Mouse (Mus musculus) cerebellum, adult 11 months (tissue): ENCODE data around the gene Pkp1.

Experiments
- DNase-seq: peaks from one replicate; pipeline ENCODE4 v3.0.0; 2022

Gene Pkp1

DNA sequence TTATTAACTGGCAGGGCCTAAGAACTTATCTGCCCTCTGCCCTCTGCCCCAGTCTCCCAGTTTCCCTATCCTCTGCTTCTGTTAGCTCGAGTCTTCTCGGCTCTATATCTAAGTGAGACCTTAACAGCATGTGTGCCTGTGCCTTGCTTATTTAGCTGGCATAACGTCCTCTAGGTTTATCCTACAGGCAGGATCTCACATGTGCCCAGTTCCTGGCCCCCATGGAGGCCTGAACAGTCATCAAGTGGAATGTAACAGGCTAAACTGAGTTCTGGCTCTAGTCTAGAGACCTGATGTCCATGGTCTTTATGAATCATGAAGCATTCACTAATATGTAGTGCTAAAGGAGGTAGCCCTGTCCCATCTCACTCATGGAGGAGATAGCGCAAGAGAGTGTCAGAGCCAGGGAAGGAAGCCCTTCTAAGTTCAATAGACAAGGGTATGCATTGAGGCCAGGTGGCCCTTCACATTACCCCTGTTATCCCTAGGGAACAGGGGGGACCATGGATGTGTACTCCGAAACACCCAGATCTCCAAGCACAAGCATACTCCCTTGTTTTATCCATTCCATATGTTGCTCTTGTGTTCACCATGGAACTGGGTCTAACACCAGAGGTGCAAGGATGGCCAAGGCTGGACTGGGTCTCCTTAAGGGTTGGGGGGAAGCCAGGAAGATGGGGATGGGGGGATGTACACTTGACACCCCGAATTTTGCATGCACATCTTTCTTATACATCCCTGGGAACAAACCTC, 64.2 kb downstream of the Pkp1 start:
- DNase-seq: no peak

- no peak for DNase-seq
Observed at GRCm38 (mm10) chr1:135853200-135853599, 65.8 kb downstream of the Pkp1 start.

DNA sequence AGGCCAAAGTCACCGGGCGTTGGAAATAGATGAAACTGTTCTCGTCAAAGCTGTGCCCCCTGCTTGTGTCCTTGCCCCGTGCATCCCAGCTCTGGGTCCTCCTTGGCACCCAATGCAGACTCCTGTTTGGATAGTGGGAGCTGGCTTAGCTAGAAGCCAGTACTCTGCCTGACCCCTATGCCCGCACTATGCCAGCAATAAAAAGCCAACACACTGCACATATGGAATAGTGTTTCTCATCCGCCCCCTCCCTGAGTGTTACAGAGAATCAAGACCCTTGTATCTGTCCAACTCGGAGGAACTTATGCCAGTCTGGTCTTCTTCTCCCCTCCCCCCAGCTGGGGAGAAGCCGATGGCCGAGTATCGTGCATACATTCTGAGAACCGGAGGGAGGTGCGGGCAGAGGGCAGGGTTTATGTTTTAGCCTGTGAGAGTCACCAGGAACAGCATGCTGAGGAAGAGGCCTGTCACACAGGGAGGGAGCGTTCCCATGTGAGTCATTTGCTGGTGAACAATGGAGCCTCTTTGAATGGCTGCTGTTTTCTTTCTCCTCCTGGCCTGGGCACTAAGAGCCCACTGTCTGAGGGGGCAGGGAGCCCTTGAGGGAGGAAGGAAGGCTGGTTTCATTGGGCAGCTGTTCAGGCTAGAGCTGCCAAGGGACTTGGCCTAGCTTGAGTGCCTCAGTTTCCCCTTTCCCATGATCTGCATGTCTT, 66.8 kb downstream of the Pkp1 start:
- DNase-seq: no peak

GRCm38 (mm10) chr1:135850722-135851512, 68.1 kb downstream of the Pkp1 start:
- no peak for DNase-seq

DNA sequence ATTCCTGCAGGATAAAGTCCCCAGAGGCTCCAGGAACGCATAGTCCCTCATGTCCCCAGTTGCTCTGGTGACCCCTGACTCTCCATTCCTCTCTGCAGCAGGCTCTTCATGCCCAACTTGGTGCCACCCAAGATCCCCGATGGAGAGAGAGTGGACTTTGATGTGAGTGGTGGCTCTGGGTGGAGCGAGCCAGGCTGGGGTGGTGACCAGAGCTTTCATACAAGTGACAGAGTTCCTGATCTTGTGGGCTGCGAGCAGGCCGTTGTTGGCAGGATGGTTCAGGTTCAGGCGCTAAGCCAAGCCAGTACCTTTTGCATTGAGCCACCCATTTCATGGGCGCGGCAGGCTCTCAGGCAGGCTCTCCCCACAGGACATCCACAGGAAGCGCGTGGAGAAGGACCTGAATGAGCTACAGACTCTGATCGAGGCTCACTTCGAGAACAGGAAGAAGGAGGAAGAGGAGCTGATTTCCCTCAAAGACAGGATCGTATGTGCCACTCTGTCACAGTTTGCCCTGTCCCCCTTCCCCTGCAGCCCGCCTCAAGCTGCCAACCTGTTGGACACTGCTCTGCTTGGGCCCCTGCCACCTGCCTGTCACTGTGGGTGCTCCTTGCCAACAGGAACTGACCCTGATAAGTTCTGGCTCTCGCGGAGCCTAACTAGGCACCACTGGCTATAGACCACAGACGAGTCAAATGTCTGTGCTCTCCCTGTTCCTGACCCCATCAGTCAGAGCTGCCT, 71.2 kb downstream of the Pkp1 start:
- DNase-seq: no peak

GRCm38 (mm10) chr1:135847139-135847562, 71.9 kb downstream of the Pkp1 start:
- no peak for DNase-seq

- no peak for DNase-seq
Observed at GRCm38 (mm10) chr1:135846632-135847031, 72.4 kb downstream of the Pkp1 start.

- no peak for DNase-seq
Observed at GRCm38 (mm10) chr1:135844481-135844880, 74.5 kb downstream of the Pkp1 start.

DNA sequence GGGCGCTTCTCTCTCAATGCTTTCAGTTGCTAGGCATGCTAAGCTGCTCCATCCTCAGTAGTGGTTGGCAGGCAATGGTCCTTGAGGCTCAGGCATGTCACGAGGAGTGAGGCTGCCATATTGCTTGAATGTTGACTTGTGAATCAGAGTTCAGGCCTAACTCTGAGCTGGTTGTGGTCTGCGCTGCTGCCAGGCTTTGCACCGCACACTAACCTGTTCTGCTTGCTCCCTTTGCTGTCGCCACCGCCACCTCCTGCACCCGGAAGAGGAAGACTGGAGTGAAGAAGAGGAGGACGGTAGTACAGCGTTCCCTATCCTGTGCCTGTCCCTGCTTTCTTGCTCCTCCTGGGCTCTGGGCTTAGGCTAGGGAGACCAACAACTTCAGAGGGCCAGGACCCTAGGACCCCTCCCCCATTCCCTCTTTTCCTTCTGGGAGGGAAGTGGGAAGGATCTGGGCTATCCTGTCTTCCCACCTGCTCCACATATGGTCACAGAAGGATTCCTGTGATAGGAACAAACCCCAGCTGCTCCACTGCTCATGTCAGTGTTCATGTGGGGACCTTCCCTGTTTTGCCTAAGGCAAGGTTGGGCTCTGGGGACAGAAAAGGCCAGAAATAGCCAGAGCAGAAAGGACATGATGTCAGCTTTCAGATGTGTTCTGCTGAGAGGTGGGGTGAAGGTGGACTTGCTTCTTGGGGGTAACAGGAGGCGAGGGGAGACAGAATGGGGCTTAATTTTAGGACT, 75.3 kb downstream of the Pkp1 start:
- no peak for DNase-seq

GRCm38 (mm10) chr1:135840675-135841395, 78.2 kb downstream of the Pkp1 start:
- DNase-seq: no peak

GRCm38 (mm10) chr1:135839065-135839464, 79.9 kb downstream of the Pkp1 start:
- no peak for DNase-seq

- no peak for DNase-seq
Observed at GRCm38 (mm10) chr1:135838626-135839025, 80.4 kb downstream of the Pkp1 start.

DNA sequence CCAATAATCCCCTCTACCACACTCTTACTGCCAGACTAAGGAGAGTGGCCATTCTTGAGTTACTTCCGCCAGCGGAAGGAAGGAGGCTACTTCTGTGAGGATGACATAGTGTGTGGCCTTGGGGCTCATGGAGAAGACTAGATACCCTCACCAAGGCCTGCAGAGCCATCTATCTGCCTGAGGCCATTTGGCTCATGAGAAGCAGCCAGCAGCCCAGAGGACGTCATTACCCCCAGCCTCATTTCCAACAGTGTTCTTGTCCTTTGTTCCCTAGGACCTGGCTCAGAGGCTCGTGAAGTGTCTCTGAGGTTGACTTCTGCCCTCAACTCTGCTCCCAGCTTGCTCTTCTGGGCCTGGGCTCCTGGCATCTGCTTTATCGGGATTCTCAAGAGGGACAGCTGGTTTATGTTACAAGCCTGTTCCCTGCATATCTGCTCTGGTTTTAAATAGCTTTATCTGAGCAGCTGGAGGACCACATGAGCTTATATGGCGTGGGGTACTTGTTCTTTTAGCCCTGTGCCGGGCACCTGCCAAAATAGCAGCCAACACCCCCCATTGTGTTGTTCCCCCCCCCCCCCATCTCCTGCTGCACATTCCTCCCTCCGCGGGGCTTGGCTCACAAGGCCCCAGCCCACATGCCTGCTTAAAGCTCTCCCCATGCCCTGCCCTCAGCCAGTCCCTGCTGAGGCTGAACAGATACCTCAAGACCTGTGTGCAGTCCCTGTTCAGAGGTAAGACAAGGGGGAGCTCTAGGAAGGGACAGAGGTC, 83.1 kb downstream of the Pkp1 start, which contains the start of gene Tnnt2:
Gene Tnnt2, plus strand, starts transcription at position 639 of the 768 bp plus-strand sequence.
- no peak for DNase-seq

DNA sequence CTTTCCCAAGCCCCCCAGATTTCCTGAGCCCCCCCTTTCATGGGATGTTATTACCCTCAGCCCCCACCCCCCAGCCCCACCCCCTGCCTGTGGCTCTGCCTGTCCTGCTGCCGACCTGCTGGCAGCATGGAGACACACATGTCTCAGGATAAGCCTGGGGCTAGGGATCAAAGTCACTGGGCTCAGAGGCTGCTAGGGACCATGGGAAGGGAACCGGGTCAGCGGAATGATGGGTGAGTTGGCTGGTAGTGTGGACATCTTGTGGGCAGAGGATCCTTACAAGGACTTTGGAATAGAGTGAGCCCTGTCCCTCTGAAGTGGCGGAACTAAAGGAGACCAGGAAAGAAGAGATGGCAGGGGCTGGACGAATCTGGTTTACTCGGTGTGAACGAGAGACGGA, 84.0 kb downstream of the Pkp1 start:
- DNase-seq: no peak

- no peak for DNase-seq
Observed at GRCm38 (mm10) chr1:135834206-135834859, 84.7 kb downstream of the Pkp1 start.

DNA sequence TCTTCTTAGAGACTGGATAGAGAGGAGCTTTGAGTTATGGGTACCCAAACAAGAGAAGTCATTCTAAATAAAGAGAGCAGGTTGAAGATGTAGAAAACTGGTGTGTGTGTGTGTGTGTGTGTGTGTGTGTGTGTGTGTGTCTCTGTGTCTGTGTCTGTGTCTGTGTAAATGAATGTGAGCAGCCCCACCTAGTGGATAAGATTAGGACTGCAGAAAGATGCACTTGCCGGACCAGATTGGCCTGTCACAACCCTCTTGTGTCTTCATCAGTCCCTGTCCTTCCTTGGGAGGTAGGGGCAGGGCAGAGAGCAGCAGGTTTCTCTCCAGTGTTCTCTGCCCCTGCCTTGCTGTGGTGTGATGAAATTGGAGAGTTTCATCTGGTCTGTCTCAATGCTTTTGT, 90.1 kb downstream of the Pkp1 start:
- no peak for DNase-seq

DNA sequence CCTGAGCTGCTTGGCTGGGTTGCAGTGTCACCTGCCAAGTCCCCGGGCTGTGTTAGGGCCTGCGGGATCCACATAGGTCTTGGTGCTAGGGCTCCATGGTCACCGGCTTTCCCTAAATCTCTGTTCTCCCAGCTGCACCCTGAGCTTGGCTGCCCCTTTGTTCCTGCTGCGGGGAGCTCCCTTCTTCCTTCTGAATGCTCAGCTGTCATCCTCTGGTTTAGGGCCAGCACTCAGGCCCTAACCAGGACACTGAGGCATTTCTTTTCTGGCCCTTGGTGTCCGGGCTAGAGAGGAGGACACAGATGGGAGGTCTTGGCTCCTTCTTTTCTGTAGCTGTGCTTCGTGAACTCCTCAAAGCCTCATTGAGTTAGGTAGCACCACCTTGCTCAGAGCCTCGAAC, 97.2 kb downstream of the Pkp1 start:
- DNase-seq: no peak
